Mouse (Mus musculus) macrophage (primary cell): ENCODE measurements around the gene Umodl1. TPM values are rescaled to one million over a fixed set of nuclear protein-coding genes. Genes with fewer than 3 reads are reported as not detected.

ENCODE experiments used
- H3K27ac ChIP-seq: fragments of 350-480 bp; formaldehyde crosslinking; 2 replicates; pipeline ENCODE4 v1.9.0; 2021
- H3K36me3 ChIP-seq: fragments of 350-480 bp; formaldehyde crosslinking; 2 replicates; pipeline ENCODE4 v1.9.0; 2021; ENCODE audit errors: inconsistent target
- H3K4me3 ChIP-seq: fragments of 350-480 bp; formaldehyde crosslinking; 2 replicates; pipeline ENCODE4 v1.9.0; 2021; ENCODE audit errors: inconsistent target
- H3K79me2 ChIP-seq: fragments of 350-480 bp; formaldehyde crosslinking; 2 replicates; pipeline ENCODE4 v1.9.0; 2021; ENCODE audit errors: inconsistent target
- WGBS: methylation state at CpG from one replicate; pipeline ENCODE4 v1.1.7; 2026; ENCODE audit warnings: inconsistent platforms; ENCODE audit not compliant: missing documents; 5-methylcytosine and 5-hydroxymethylcytosine counted together
- polyA plus RNA-seq: library from polyadenylated mRNA; stranded (reverse); fragments of 250-400 nt; gene quantifications from 3 replicates; pipeline ENCODE4 v1.2.4, GENCODE M21; 2018; ENCODE audit warnings: inconsistent platforms

Umodl1 gene
- polyA plus RNA-seq, 1 experiment from 2014 or later = not detected

GRCm38 (mm10) chr17:31038381-31038780, 83.9 kb downstream of the Umodl1 start:
- Histone ChIP-seq H3K79me2 (no peaks in the 10 kb centered on the region), H3K4me3 (no peak overlapping the region), H3K36me3 (no peaks in the 10 kb centered on the region), H3K27ac (peak overlapping the region; percentile 99)
- 0% methylated on average over 4 of the region's 4 CpGs for WGBS

DNA sequence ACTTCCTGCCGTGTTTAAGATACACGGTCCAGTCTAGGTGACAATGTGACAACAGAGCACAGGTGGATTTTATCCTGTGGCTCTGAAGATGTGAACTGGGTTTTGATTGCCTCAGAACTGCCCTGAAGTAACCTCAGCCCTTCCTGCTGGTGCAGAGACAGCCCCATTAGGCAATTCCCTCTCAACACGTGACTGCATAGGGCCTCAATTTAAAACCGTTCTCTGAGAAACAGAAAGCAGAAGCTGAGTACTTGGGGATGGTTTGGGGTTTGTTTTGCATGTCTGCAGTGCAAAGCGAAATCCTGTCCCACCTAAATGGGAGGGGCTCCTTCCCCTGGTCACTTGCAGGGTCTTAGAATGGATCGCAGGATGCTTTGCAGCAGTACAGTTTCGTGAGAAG, 85.2 kb downstream of the Umodl1 start:
- no peaks in the 10 kb centered on the region for H3K36me3 ChIP-seq
- H3K79me2 ChIP-seq = no peaks in the 10 kb centered on the region
- H3K4me3 ChIP-seq = no peak overlapping the region
- H3K27ac ChIP-seq = peak overlapping the region; percentile 99
- WGBS = 1% methylated on average over 7 of the region's 7 CpGs

DNA sequence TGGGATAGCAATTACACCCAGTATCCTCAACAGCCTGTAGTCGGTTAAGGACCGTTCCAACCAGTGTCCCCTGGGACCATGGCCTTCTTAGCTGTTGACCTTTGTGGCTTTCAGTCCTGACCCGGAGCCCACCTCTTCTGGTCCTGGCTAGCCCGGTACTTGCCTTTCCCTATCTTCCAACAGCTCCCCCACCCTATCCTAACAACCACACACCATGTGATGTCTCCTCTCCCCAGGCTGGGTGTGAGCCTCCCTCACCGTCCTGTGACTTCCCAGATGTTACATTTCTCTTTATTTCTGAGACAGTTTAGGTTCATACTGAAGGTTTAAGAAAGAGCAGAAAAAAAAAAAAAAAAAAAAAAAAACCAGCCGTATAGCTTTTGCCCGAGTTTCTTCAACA, 86.0 kb downstream of the Umodl1 start:
- Histone ChIP-seq H3K4me3 (no peak overlapping the region), H3K79me2 (no peaks in the 10 kb centered on the region), H3K27ac (peak overlapping the region; percentile 99), H3K36me3 (no peaks in the 10 kb centered on the region)
- 60% methylated on average over 7 of the region's 7 CpGs for WGBS

GRCm38 (mm10) chr17:31042751-31043150, 88.3 kb downstream of the Umodl1 start:
- WGBS = 95% methylated on average over 2 of the region's 2 CpGs
- H3K36me3 ChIP-seq = no peaks in the 10 kb centered on the region

GRCm38 (mm10) chr17:31057151-31057890, 102.9 kb downstream of the Umodl1 start, which contains the start of gene Abcg1:
Gene Abcg1, plus strand, starts transcription at chr17:31057675.
- peaks cover 9% of the 10 kb centered on the region for H3K36me3 ChIP-seq
- H3K79me2 ChIP-seq = peaks cover 47% of the 10 kb centered on the region
- H3K4me3 ChIP-seq = peak within 1 kb of the TSS; percentile 82
- H3K27ac ChIP-seq = peak within 1 kb of the TSS; percentile 91
- WGBS = 12% methylated on average over 37 of the region's 49 CpGs

More at GRCm38 (mm10) chr17:31042751-31043150, 88.3 kb downstream of the Umodl1 start:
- H3K79me2 ChIP-seq = no peaks in the 10 kb centered on the region
- no peak overlapping the region for H3K27ac ChIP-seq
- H3K4me3 ChIP-seq = no peak overlapping the region

- peaks cover 55% of the 10 kb centered on the region for H3K79me2 ChIP-seq
- peak overlapping the region; percentile 91 for H3K27ac ChIP-seq
- H3K36me3 ChIP-seq = peaks cover 14% of the 10 kb centered on the region
- peak overlapping the region; percentile 82 for H3K4me3 ChIP-seq
- 2% methylated on average over 31 of the region's 31 CpGs for WGBS
These were observed 103.7 kb downstream of the Umodl1 start for GRCm38 (mm10) chr17:31057891-31058744.

- H3K79me2 ChIP-seq = peaks cover 61% of the 10 kb centered on the region
- H3K27ac ChIP-seq = peak overlapping the region; percentile 91
- WGBS = 6% methylated on average over 13 of the region's 13 CpGs
These were observed 104.3 kb downstream of the Umodl1 start for GRCm38 (mm10) chr17:31058745-31059085.

GRCm38 (mm10) chr17:31060196-31060587, 105.8 kb downstream of the Umodl1 start:
- peaks cover 76% of the 10 kb centered on the region for H3K79me2 ChIP-seq
- H3K36me3 ChIP-seq = peaks cover 34% of the 10 kb centered on the region
- H3K4me3 ChIP-seq = peak overlapping the region; percentile 82; the same call in 1 of the 2 replicates
- peak overlapping the region; percentile 91 for H3K27ac ChIP-seq
- WGBS = 54% methylated on average over 4 of the region's 4 CpGs

More at GRCm38 (mm10) chr17:31058745-31059085, 104.3 kb downstream of the Umodl1 start:
- Histone ChIP-seq H3K4me3 (peak overlapping the region; percentile 82), H3K36me3 (peaks cover 20% of the 10 kb centered on the region)

Other genes starting within 250 kb of the Umodl1 start
- gene Glp1r, start 52.8 kb upstream of the Umodl1 start, polyA plus RNA-seq = not detected in 3 replicates
- 23.2 to 132 TPM (median 107 TPM) in 3 replicates for gene Abcg1, start 103.0 kb downstream of the Umodl1 start, polyA plus RNA-seq
- gene Tff3, start 175.0 kb downstream of the Umodl1 start, polyA plus RNA-seq = not detected in 3 replicates
- not detected in 3 replicates for gene Tff2, start 189.6 kb downstream of the Umodl1 start, polyA plus RNA-seq
- gene Tff1, start 210.6 kb downstream of the Umodl1 start, polyA plus RNA-seq = not detected in 3 replicates
- not detected in 3 replicates for gene Tmprss3, start 244.3 kb downstream of the Umodl1 start, polyA plus RNA-seq